Mouse (Mus musculus) bone marrow macrophage, adult 2 months (primary cell): ENCODE data around the gene Yae1d1.

ENCODE experiments used
- CTCF ChIP-seq: IDR thresholded peaks from 2 replicates; pipeline ENCODE4 v1.5.1; 2012; ENCODE audit warnings: low read depth, mild to moderate bottlenecking, low read length, moderate library complexity
- POLR2A ChIP-seq: IDR thresholded peaks from 2 replicates; pipeline ENCODE4 v1.6.1; 2012; ENCODE audit warnings: mild to moderate bottlenecking, low read depth, low read length, borderline replicate concordance

DNA sequence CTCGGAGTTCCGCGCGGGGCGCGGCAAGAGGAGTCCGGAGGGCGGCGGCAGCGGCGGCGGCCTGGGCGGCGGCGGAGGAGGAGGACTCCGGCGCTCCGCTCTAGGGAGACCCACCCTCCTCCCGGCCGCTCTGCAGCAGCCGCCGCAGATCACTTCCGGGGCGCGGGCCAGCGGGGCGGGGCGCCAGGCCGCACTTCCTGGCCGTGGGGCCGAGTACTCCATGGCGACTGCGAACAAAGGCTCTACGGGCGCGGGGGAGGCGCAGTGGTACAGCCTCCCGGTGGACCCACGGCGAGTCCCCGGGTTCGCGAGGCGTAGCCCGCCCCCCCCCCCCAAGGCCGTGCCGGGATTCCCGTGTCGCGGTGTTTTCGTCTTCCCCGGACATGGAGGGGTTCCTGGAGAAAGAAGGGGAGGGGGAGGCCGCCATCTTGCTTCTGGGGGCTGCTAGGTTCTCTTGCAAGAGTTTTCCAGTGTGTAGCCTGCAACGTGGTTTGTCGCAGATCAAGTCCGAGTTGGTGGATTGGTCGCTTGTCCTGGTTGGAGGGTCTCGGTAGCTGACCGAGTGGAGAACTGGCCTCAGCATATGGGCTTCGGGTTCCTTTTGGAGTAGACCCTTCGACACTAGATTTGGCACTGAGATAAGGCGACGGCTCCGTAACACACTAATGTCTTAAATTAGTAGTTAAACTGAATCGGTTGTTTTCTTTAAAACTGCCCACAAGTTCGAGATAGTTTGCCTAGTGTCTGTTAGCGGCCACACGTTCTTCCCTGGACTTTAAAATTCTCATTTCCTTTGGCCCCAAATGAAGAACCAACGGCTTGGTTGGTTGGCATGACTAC lies 48.9 kb downstream of the Yae1d1 start, which contains the start of gene Rala:
- no peak for TF ChIP-seq CTCF
- TF ChIP-seq POLR2A: no peak
